Mouse (Mus musculus) B cell, adult (primary cell): ENCODE data around the gene Unc50. TPM values are rescaled to one million over a fixed set of nuclear protein-coding genes. Genes with fewer than 3 reads are reported as not detected.

ENCODE experiments used
- total RNA-seq: library from RNA; stranded (reverse); gene quantifications from 4 replicates; pipeline ENCODE4 v1.2.4, GENCODE M21; 2023; ENCODE audit not compliant: inconsistent age

Gene Unc50
- 38.9 to 44.8 TPM (median 41.9 TPM) in 4 replicates for total RNA-seq

GRCm38 (mm10) chr1:37429366-37430296 lies at the start of gene Unc50, which contains the start of gene Coa5:
Gene Unc50 (plus strand): TSS chr1:37430139.
Gene Coa5 (minus strand): TSS chr1:37430103.

Other genes starting within 250 kb of the Unc50 start
- not detected in 4 replicates for gene Cnga3, start 215.7 kb upstream of the Unc50 start, total RNA-seq
- 27.9 to 32.1 TPM (median 29.9 TPM) in 4 replicates for gene Inpp4a, start 130.3 kb upstream of the Unc50 start, total RNA-seq
- gene Coa5, start within 50 bp of the Unc50 start, total RNA-seq = 38.9 to 41.6 TPM (median 40.7 TPM) in 4 replicates
- 61.4 to 72.9 TPM (median 67.8 TPM) in 4 replicates for gene Mgat4a, start 110.9 kb downstream of the Unc50 start, total RNA-seq